Mouse (Mus musculus) mature B cell (primary cell): ENCODE data around the gene Gcgr.
"Not testable (repeated sequence)": the region's sequence is repeated elsewhere in the genome, so short reads cannot be mapped to it uniquely, and the experiment has no call there.

Experiments used
- in situ Hi-C: fragments of 300-500 bp; cut with MboI; formaldehyde crosslinking; loops from 2 replicates; pipeline ENCODE4 v1.14.3; 2019

Gcgr gene

DNA sequence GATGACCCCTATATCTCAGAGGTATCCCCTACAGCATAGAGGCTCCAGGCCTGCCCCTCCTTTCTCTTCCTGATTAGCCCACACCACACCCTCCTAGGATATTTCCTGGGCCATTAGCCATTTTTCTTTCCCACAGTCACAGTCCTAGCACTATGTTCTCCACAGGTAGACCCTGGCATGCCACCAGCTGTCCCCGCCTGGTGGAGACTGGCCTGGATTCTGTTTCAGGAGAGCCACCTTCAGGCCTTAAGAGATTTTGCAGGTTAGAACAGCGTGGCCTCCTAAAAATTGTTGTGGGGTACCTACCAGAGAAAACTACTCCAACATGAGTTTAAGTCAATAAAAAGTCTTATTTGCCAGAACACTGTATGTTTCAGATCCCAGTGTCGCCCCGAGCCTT lies 23.6 kb upstream of the Gcgr start:
- in situ Hi-C loops = no loop called here

DNA sequence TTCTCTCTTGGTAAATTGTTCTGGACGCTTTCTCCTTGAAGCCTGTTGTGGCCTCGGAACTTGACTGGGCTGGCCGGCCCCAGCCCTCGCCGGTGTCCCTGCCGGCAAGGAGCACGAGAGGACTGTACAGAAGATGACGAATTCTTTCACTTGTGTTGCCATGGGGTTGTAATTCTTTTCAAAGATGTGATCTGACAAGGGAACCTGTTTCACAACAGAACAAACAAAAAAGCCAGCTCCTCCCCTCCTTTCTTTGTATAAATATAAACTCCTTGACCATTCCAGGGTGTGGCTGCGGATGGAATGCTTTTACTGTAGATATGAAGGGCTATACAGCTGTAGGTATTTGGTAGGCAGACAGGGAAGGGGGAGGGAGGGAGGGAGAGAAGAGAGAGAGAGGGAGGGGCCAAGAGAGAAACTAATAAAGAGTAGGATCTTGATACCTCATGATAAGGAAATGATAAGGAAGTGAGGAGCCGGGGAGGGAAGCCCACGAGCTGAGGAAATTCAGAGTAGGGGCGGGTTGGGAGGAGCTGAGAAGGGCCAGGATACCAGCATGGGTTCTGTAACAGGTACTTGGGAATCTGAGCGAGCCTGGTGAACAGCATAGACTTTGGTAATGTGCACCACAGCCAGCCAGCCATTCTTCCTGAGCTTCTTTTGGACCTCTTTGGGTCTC lies 22.7 kb upstream of the Gcgr start:
- in situ Hi-C loops = no loop called here

DNA sequence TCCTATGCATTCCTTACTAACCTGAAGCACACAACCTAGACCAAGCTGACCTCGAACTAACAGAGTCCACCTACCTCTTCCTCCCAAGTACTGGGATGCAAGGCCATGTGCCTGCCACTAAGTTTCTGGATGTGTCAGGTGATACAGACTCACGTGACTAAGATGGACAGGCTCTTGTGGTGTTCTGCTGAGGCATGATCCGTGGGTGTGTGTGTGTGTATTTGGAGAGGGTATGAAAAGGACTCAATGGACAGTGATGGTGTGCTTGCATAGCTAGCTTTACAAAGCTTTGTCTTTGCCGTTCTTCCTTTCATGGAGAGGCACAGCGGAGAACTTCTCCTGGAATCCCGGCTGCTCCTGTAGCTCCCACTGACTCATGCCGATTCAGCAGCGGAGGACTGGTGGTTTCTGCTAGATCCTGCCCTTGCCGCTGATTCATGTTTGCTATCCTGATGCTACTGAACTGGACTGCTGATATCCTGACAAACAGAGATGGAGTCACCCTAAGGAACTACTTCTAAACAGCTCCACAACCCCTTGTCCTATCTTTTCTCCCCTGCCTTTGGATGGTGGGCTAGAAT lies 22.1 kb upstream of the Gcgr start:
- in situ Hi-C loops = no loop called here

DNA sequence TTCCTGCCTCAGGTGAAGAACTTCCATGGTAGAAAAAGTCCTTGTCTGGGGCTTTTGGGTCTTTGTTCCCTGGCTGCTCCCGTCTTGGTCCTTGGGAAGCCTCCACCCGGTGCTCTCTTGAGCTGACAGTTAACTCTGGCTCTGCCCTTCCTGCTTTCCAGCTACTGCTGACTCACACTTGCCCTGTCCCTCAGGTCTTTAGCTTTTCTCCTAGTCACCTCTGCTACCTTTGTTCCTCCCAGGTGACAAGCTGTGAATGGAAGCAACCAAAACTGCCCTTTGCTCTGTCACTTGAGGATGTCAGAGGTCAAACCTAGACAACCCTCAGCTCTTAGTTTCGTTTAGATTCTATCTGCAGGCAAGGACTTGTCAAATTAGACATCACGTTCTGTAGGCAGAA lies 20.6 kb upstream of the Gcgr start:
- in situ Hi-C loops = no loop called here

DNA sequence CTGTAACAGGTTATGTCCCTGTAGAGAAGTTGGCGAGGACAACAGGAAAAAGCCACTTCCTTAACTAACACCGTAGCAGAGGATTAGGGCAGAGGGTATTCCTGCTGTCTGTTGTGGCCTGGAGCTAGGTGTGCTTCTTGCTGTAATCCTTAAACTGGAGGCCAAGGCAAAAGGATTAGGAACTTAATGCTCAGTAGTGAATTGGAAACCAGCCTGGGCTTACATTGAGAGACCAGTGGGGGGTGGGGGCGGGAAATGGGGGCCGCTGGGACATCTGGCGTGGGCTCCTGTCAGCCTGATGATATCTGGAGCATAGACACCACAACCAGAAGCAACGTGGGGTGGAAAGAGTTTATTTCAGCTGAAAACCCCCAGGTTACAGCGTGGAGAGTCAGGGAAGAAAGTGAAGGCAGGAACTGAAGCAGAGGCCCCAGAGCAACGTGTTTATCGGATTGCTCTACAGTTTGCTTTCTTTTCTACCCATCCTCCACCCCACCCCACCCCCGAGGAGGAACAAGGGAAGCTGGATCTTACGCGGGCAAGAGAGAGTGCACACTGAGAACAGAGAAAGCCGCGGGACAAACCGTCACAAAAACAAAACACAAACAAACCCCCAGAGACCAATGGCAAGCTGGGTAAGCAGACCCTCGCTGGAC lies 20.0 kb upstream of the Gcgr start:
- in situ Hi-C loops = no loop called here

DNA sequence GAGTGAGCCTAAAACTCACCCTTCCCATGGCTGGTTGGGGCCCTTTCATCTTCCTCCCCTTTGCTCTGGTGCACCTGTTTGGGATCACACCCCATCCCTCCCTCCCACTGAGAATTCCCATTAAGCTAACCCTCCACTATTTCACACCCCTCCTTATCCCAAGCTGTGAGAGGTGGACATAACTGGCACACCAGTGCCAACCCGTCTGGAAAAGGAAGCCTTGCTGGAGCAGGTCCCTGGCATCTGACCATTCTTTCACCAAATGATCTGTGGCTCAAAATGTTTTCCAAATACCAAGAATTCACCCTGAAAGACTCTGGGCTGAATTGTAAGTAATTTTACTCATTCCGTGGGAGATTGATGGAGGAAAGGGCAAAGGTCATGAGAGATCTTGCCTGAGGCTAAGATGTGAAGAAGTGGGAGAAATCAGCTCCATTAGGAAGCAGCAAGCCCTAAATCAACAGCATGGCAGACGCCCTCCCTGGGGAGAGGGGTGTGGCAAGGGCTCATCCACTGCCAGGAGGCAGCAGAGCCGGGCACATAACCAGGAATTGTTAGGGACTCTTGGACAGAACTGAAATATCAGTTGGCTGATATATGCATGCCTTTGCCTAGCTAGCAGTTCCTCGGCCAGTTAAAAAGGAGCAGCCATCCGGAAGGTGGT lies 17.6 kb upstream of the Gcgr start:
- in situ Hi-C loops = no loop called here

DNA sequence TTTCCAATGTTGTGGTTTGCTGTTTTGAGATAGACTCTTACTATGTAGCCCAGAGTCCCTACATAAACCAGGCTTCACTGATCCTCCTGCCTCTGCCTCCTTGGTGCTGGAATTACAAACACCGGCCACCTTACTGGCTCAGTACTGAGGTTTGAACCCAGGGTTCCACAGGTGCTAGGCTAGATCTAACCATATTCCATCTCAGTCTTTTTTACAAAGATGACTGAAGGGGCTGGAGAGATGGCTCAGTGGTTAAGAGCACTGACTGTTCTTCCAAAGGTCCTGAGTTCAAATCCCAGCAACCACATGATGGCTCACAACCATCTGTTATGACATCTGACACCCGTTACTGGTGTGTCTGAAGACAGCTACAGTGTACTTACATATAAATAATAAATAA lies 16.2 kb upstream of the Gcgr start:
- in situ Hi-C loops = not testable (repeated sequence)

DNA sequence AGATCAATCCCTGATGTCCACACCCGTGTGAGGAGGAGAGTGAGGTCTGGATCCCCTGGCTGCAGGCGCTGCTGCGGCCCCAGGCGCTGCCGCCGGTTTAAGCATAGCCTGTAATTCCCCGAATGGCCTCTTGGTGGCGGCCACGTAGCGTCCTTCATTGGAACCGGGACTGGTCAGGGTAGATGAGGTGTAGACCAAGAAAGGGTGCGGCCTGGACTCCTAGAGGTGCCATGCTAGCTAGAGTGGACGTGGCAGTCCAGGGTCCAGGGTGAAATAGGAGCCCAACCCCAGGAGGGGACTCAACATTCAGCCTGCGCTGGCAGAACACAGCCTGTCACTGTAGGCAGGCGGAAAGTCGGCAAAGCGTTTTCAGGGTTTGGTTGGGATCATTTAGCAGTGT lies 14.9 kb upstream of the Gcgr start:
- in situ Hi-C loops = no loop called here

DNA sequence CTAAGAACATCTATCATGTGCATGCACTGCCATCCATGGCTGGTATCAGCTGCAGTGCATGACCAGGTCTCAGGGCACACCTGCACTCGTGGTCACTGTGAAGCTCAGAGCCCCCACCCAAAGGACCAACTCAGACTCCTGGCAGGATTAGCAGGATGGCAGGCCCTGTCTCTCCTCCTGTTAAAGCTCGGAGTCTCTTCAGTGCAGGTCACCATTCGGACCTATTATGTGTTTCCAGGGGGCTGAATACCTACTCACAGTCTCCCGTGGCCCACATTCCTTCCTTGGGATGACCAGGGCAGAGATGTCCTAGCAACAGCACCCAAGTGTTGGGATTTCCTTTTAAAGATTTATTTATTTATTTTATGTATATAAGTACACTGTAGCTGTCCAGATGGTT lies 13.4 kb upstream of the Gcgr start:
- in situ Hi-C loops = no loop called here

DNA sequence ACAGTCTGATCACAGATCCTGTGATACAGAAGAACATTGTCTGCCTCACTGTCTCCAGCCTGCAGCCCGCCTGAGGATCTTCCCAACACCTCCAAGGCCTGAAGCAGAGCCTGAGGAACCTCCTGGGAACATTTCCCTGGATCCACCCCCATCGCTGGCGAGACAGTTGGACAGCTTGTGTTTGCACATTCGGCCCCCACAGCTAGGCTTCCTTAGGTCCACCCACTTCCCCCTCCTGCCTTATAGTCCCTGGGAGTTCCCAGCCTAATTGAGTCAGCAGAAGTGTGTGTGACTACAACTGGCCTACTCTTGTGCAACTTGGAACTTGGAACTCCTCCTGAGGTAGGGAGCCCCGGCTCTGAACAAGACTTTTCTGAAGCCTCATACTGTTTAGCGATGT lies 12.5 kb upstream of the Gcgr start:
- in situ Hi-C loops = no loop called here

DNA sequence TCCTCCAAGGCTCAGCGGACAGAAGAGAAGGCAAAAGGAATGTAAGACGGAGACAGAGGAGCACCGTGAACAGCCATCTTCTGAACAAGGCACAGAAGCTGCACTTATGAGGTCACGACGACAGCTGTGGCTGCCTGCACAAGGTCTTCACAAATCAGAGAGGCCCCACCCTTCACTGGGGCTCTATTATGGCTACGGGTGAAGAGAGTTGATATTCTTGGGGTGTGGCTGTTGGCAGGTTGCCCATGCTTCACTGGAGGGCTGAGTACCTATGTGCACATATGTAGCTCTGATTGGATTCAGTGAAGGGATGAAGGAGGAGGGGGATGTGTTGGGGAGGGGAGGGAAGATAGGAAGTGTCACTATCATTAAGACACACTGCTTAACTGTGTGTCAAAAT lies 11.9 kb upstream of the Gcgr start:
- in situ Hi-C loops = no loop called here

DNA sequence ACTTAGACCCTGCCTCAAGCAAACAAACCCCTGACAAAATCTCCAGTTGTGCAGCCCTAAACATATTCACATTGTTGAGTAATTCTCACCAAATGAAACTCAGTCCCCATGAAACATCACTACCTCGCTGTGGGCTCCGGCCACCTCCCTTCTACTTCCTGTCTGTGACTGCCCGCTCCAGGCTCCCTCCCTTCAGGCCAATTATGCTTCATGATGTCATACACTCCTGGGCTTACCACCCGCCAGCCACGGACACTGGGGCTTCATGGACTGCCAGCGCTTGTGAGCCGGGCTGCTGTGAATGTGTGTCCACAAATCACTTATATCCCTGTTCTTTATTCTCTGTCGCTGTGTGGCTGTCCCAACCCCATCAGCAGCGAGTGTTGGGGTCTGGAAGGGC lies 10.8 kb upstream of the Gcgr start:
- in situ Hi-C loops = no loop called here

DNA sequence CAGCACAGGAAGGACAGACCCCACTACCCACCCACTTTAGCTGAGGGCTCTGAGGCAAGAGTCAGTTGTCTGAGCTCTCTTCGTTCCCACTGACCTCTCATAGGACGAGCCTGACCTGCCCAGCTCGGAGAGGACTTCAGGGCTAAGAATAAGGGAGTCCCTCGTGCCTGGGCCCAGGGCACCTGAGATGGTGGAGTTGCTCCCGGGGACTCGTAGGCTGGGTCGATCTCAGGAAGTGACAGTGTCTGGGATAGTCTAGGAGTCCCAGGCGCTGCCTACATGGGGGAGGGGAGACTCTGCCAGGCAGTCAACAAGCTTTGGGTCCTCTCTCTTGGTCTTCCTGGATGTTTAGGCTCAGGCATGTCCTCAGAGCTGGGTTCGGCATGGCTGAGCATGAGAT lies 10.0 kb upstream of the Gcgr start:
- in situ Hi-C loops = no loop called here

DNA sequence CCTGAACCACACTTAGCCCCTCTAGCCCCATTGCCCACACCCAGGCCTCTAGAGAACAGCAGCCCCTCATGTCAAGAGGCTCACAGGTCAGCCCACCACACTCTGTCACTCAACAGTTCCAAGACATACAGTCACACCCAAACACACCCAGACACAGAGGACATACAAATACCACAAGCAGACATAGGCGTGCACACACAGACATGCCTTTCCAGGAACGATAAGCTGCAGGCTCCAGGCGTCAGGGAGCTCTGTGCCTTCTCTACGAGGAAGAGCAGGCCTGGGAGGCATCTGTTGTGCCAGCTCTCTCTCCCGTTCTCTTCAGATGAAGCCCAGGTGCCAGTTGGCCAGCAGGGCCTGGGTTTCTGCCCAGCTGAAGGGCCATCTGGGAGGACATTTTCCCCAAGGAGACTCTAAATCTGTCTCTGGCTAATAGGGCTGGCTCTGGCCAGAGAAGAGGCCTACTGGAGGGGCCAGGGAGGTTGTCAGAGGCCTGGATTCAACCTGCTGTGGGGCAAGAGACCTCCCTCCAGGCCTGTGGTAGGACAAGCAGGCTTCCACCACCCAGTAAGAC lies 9.4 kb upstream of the Gcgr start:
- in situ Hi-C loops = no loop called here

DNA sequence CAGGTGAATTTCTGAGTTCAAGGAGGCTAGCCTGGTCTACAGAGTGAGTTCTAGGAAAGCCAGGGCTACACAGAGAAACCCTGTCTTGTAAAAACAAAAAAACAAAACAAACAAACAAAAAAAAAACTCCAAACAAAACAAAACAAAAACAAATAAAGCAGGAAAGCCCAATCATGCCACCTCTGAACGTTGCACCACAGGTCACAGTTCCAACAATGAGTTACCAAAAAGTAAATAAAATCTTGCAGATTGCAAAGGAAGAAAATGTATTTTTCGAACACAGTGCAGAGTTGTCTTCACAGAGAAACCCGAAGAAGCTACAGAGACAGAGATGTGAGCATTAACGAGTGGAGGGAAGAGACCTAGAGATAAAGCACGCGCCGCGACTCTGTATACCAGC lies 7.9 kb upstream of the Gcgr start:
- in situ Hi-C loops = no loop called here

DNA sequence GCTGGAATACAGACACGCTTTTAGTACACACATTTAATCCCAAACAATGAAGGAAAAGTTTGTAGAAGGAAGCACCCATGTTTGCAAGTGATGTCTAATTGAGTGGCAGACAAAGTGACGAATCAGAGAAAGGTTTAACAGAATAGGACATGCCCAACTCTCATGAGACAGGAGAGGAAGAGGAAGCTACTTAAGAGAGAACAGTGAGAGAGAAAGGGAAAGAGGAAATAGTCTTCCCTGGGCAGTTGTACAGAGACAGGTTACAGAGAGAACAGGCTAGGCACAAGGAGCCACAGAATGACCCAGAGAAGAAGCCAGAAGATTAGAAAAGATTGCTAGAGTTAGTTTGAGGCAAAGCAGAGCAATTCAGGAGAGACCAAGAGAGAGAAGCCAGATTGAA lies 4.5 kb upstream of the Gcgr start:
- in situ Hi-C loops = no loop called here

DNA sequence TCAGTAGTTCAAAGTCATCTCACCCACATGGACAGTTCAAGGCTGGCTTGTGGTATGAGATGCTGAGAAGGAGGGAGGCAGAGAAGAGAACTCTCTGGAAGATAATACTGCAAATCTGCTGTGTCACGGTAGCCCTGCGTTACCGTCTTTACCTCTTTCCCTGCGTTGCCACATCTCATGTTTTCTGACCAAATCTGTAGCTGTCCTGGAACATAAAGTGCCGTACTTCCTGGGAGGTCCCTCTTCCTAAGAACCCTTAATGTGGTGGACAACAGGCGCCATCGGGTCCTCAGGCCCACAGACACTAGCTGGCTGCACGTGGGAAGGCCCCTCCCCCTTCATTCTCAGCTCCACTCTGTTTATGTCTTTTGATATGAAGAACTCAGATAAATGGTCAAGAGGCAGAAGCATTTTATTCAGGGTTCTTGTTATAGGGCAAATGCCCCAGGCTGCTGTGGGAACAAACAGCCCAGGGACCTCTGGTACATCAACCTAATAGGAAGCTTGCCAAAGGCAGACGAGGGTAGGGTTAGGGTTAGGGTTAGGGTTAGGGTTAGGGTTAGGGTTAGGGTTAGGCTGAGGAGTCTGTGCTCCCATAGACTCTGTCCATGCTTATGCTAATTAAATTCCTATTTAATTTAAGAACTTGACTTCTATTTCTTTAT lies 2.7 kb upstream of the Gcgr start:
- in situ Hi-C loops = no loop called here

DNA sequence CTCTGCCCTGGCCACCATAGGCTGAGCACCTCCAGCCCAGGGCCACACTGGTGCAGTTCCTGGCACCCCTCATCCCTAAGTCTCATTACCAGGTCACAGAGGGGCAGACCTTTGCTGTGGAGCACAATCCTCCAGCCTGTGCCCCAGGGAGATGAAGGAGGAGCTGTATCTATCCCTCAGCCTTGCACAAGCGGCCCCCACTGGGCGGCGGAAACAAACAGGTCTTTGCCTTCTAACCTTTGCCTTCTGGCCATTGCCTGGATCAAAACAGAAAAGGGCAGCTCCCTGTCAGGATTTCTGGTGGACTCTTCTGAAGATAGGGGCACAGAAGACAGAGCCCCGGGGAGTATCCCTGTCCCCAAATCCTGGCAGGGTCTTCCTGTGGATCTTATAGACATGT lies 1.6 kb upstream of the Gcgr start:
- in situ Hi-C loops = no loop called here

DNA sequence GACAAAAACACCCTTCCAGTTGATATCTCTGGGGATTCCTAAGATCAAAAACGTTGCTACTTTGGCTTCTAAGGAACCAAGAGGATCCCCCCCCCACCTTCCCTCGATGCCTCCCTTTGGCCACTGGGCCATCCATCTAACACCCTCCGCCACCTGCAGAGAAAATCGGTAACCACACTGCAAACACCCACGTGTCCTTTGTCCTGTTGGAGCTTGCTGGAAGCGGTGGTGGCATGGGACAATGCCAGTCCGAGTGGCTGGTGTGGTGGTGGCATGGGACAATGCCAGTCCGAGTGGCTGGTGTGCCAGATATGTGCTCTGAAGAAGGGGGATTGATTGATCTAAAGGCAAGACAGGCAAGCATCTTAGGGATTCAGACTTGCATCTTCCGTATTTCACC lies 1.1 kb downstream of the Gcgr start:
- in situ Hi-C loops = no loop called here

DNA sequence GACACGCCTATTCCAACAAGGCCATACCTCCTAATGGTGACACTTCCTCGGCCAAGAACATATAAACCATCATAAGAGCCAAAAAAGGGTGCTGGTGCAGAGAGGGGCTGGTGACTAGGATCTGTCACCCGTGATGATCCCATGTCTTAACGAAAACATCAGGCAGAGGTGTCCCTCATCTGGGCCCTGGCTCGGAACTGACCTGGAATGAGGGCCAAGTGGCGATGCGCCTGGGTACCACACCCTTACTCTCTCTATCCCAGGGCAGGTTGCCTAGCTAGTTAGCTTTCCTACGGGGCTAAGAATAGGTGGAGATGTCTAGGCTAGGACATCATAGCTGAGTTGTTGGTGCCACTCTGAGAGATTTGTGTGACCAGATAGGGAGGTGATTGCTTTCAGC lies 3.6 kb downstream of the Gcgr start:
- in situ Hi-C loops = no loop called here

DNA sequence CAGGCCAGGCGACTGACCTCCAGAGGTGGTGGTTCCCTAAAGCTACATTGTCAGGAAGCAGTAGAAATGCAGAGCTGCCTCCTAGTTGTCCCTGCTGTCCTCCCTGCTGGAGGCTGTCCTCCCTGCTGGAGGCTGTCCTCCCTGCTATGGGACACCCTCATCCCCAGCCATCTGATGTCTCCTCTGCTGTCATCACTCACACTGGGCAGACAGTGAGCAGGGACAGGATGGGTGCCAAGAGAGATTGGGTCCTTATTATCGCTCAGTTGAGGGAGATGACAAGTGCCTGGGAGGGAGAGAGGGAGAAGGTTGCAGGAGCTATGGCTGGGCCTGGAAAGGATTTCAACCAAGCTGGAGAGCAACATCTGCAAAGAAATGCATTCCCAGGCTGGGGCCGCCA lies 4.6 kb downstream of the Gcgr start:
- in situ Hi-C loops = no loop called here

DNA sequence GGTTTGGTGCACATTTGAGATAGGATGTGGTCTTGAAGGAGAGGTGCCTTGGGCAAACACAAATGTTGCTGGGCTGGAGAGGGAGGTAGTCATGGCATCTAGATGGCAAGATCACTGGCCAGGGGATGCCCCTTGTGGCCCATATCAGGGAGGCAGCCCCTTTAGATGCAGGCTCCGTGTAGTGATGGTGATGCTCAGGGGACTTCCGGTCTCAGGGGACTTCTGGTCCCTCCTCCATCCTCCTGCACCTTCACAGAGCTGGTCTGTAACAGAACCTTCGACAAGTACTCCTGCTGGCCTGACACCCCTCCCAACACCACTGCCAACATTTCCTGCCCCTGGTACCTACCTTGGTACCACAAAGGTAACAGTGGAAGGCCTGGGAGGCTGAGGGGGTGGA lies 5.3 kb downstream of the Gcgr start:
- in situ Hi-C loops = no loop called here
